Mouse (Mus musculus): ENCODE data around the gene St6galnac6.

GRCm38 (mm10) chr2:32604631-32605030 is 5.1 kb downstream of the St6galnac6 start:
- TF ChIP-seq CTCF (IDR thresholded peaks at IDR 0.05; ENCODE audit: control insufficient read depth, insufficient read depth, low read length) (no peak), POLR2A (IDR thresholded peaks at IDR 0.05; ENCODE audit: borderline replicate concordance, control insufficient read depth, low read depth, low read length) (no peak)
